Mouse (Mus musculus) MEL (cell line): ENCODE results near the gene Zfp668.

ENCODE experiments used
- CTCF ChIP-seq, 3 experiments: IDR thresholded peaks in 2 of 3; conservative IDR thresholded peaks in 1 of 3; 2 replicates each; pipeline ENCODE4 v1.5.1; 2011 to 2012; ENCODE audit warnings: low read length in 3 of 3, low read depth in 2 of 3, mild to moderate bottlenecking in 2 of 3, improper control_type of control experiment in 1 of 3, inconsistent platforms in 1 of 3, mixed read lengths in 1 of 3, moderate library complexity in 1 of 3; ENCODE audit not compliant: control insufficient read depth in 1 of 3, insufficient read depth in 1 of 3, poor library complexity in 1 of 3, severe bottlenecking in 1 of 3
- ETS1 ChIP-seq: IDR thresholded peaks from 2 replicates; pipeline ENCODE4 v1.6.1; 2012; ENCODE audit warnings: low read depth, mild to moderate bottlenecking, inconsistent platforms, low read length, improper control_type of control experiment, moderate library complexity
- GATA1 ChIP-seq: IDR thresholded peaks from 2 replicates; pipeline ENCODE4 v1.6.1; 2011; ENCODE audit warnings: low read depth, low read length, improper control_type of control experiment
- JUND ChIP-seq: IDR thresholded peaks from 2 replicates; pipeline ENCODE4 v1.6.1; 2011; ENCODE audit warnings: low read depth, mild to moderate bottlenecking, improper control_type of control experiment, low read length
- MAZ ChIP-seq: IDR thresholded peaks from 2 replicates; pipeline ENCODE4 v1.6.1; 2012; ENCODE audit warnings: low read depth, mild to moderate bottlenecking, inconsistent platforms, low read length, improper control_type of control experiment
- NELFE ChIP-seq: IDR thresholded peaks from 2 replicates; pipeline ENCODE4 v1.6.1; 2011; ENCODE audit warnings: low read depth, low read length, improper control_type of control experiment
- POLR2A ChIP-seq, 2 experiments: IDR thresholded peaks; 2 replicates each; pipeline ENCODE4 v1.6.1; 2011 to 2012; ENCODE audit warnings: low read length in 2 of 2, mild to moderate bottlenecking in 2 of 2, control low read depth in 1 of 2, improper control_type of control experiment in 1 of 2, low read depth in 1 of 2, moderate library complexity in 1 of 2; ENCODE audit not compliant: control insufficient read depth in 1 of 2, insufficient read depth in 1 of 2, poor library complexity in 1 of 2
- SMC3 ChIP-seq: IDR thresholded peaks from 2 replicates; pipeline ENCODE4 v1.6.1; 2011; ENCODE audit warnings: low read depth, low read length, improper control_type of control experiment
- ZC3H11A ChIP-seq: IDR thresholded peaks from 2 replicates; pipeline ENCODE4 v1.6.1; 2012; ENCODE audit warnings: low read depth, mild to moderate bottlenecking, inconsistent platforms, low read length, improper control_type of control experiment

DNA sequence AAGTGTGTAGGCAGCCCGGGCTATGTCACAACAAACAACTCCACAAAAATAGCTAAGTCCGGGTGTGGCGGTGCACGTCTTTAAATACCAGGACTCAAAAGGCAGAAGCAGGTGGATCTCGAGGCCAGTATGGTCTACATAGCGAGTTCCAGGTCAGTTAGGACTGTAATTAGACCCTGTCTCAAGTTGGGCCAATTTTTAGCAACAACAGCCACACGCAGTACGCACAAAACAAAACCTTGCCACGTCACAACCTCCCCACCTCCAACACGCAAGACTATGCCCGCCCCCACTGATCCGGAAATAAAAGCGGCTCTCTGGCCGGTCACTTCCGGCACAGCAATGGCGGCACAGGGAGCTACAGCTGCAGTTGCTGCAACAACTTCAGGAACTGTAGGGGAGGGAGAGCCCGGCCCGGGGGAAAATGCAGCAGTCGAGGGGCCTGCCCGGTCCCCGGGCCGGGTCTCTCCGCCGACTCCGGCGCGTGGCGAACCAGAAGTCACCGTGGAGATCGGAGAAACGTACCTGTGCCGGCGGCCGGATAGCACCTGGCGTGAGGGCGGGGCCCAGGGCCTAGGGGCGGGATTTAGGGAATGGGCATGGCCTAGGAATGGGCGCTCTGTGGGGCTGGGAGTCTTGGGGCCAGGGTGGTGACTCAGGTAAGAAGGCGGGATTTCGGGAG lies 35.7 kb upstream of the Zfp668 start, which contains the start of gene Kat8:
- no peak for TF ChIP-seq SMC3
- TF ChIP-seq CTCF (IDR thresholded peaks at IDR 0.05 in 2 of 3, conservative IDR thresholded peaks at IDR 0.05 in 1 of 3; ENCODE audit: control insufficient read depth in 1 of 3, insufficient read depth in 1 of 3, low read depth in 2 of 3, low read length in 3 of 3, poor library complexity in 1 of 3, severe bottlenecking in 1 of 3), result no peak
- 0 out of 2 replicates have a peak, but pooled peaks have one; percentile 29 for TF ChIP-seq ETS1
- TF ChIP-seq MAZ, result peak; percentile 85
- TF ChIP-seq POLR2A (IDR thresholded peaks at IDR 0.05; ENCODE audit: control insufficient read depth in 1 of 2, insufficient read depth in 1 of 2, low read depth in 1 of 2, low read length in 2 of 2, poor library complexity in 1 of 2), result peak; percentile 62 to 92; a peak in 3 of 4 replicates
- TF ChIP-seq GATA1, result no peak
- TF ChIP-seq ZC3H11A, result no peak
- no peak for TF ChIP-seq JUND
- TF ChIP-seq NELFE, result peak; percentile 90
